Mouse (Mus musculus): ENCODE data around the gene Zswim5. TPM values are rescaled to one million over a fixed set of nuclear protein-coding genes. Genes with fewer than 3 reads are reported as not detected.
"Not testable (repeated sequence)": the region's sequence is repeated elsewhere in the genome, so short reads cannot be mapped to it uniquely, and the experiment has no call there.

Gene Zswim5
- polyA plus RNA-seq (2014; fragmentation: Nextera tagmentation; extraction: Ambion mirVana) = 5.9 and 6.0 TPM in 2 replicates

GRCm38 (mm10) chr4:116876995-116877728 is at the start of gene Zswim5:
Gene Zswim5, plus strand, starts transcription at chr4:116877376.
- H3K4me2 ChIP-seq (replicated peaks) = peak within 1 kb of the TSS; percentile 73
- DNase-seq (ENCODE audit: low spot score) = peak; percentile 88
- H3K9me3 ChIP-seq (ENCODE audit: control insufficient read depth, low read length) = no peaks in the 10 kb centered on the region
- under 1% methylated on average over 83 of the region's 104 CpGs for WGBS
- H3K4me3 ChIP-seq (replicated peaks; ENCODE audit: low read length) = peak within 1 kb of the TSS; percentile 82
- no peaks in the 10 kb centered on the region for H3K27me3 ChIP-seq (ENCODE audit: control insufficient read depth, insufficient read depth, low read length)
- H3K9ac ChIP-seq = peak within 1 kb of the TSS; percentile 97
- ATAC-seq (ENCODE audit: low FRiP score) = peak; percentile 95
- H3K4me1 ChIP-seq (replicated peaks; ENCODE audit: control insufficient read depth, insufficient read depth, low read length) = peaks cover 8% of the 10 kb centered on the region; the same call in 1 of the 2 replicates
- no peaks in the 10 kb centered on the region for H3K36me3 ChIP-seq (replicated peaks; ENCODE audit: control insufficient read depth, insufficient read depth)
- peak within 1 kb of the TSS; percentile 98 for H3K27ac ChIP-seq

- under 1% methylated on average over 4 of the region's 4 CpGs for WGBS
- Histone ChIP-seq H3K4me3 (replicated peaks; ENCODE audit: low read length) (no peak overlapping the region), H3K27me3 (ENCODE audit: control insufficient read depth, insufficient read depth, low read length) (no peaks in the 10 kb centered on the region), H3K4me2 (replicated peaks) (no peak overlapping the region), H3K27ac (no peak overlapping the region), H3K4me1 (replicated peaks; ENCODE audit: control insufficient read depth, insufficient read depth, low read length) (peaks cover 15% of the 10 kb centered on the region), H3K36me3 (replicated peaks; ENCODE audit: control insufficient read depth, insufficient read depth) (no peaks in the 10 kb centered on the region), H3K9me3 (ENCODE audit: control insufficient read depth, low read length) (no peaks in the 10 kb centered on the region), H3K9ac (peak overlapping the region; percentile 12; the same call in 1 of the 2 replicates)
- DNase-seq (ENCODE audit: low spot score) (peak; percentile 88), ATAC-seq (ENCODE audit: low FRiP score) (no peak)
Measured at GRCm38 (mm10) chr4:116827819-116828218, 49.4 kb upstream of the Zswim5 start.

GRCm38 (mm10) chr4:116829364-116830069 is 47.7 kb upstream of the Zswim5 start:
- Histone ChIP-seq H3K27ac (peak overlapping the region; percentile 67), H3K4me3 (replicated peaks; ENCODE audit: low read length) (no peak overlapping the region), H3K27me3 (ENCODE audit: control insufficient read depth, insufficient read depth, low read length) (no peaks in the 10 kb centered on the region), H3K9me3 (ENCODE audit: control insufficient read depth, low read length) (no peaks in the 10 kb centered on the region), H3K36me3 (replicated peaks; ENCODE audit: control insufficient read depth, insufficient read depth) (no peaks in the 10 kb centered on the region), H3K9ac (peak overlapping the region; percentile 53), H3K4me1 (replicated peaks; ENCODE audit: control insufficient read depth, insufficient read depth, low read length) (peaks cover 15% of the 10 kb centered on the region), H3K4me2 (replicated peaks) (no peak overlapping the region)
- WGBS = 33% methylated on average over 6 of the region's 6 CpGs
- DNase-seq (ENCODE audit: low spot score) (no peak), ATAC-seq (ENCODE audit: low FRiP score) (no peak)

GRCm38 (mm10) chr4:116830070-116830368 is 47.2 kb upstream of the Zswim5 start:
- DNase-seq (ENCODE audit: low spot score) (peak; percentile 45), ATAC-seq (ENCODE audit: low FRiP score) (0 out of 2 replicates have a peak, but pooled peaks have one; percentile 56)
- Histone ChIP-seq H3K27me3 (ENCODE audit: control insufficient read depth, insufficient read depth, low read length) (no peaks in the 10 kb centered on the region), H3K4me3 (replicated peaks; ENCODE audit: low read length) (no peak overlapping the region), H3K9me3 (ENCODE audit: control insufficient read depth, low read length) (no peaks in the 10 kb centered on the region), H3K9ac (peak overlapping the region; percentile 53), H3K27ac (peak overlapping the region; percentile 67), H3K4me2 (replicated peaks) (no peak overlapping the region), H3K36me3 (replicated peaks; ENCODE audit: control insufficient read depth, insufficient read depth) (no peaks in the 10 kb centered on the region), H3K4me1 (replicated peaks; ENCODE audit: control insufficient read depth, insufficient read depth, low read length) (peaks cover 14% of the 10 kb centered on the region)
- 8% methylated on average over 6 of the region's 6 CpGs for WGBS

GRCm38 (mm10) chr4:116838999-116839398 is 38.2 kb upstream of the Zswim5 start:
- Histone ChIP-seq H3K9ac (no peak overlapping the region), H3K9me3 (ENCODE audit: control insufficient read depth, low read length) (no peaks in the 10 kb centered on the region), H3K27me3 (ENCODE audit: control insufficient read depth, insufficient read depth, low read length) (no peaks in the 10 kb centered on the region), H3K4me1 (replicated peaks; ENCODE audit: control insufficient read depth, insufficient read depth, low read length) (no peaks in the 10 kb centered on the region), H3K36me3 (replicated peaks; ENCODE audit: control insufficient read depth, insufficient read depth) (no peaks in the 10 kb centered on the region), H3K4me3 (replicated peaks; ENCODE audit: low read length) (no peak overlapping the region), H3K4me2 (replicated peaks) (no peak overlapping the region), H3K27ac (no peak overlapping the region)
- WGBS = 18% methylated on average over 2 of the region's 2 CpGs
- DNase-seq (ENCODE audit: low spot score) = no peak
- no peak for ATAC-seq (ENCODE audit: low FRiP score)

- H3K4me3 ChIP-seq (replicated peaks; ENCODE audit: low read length); H3K9me3 ChIP-seq (ENCODE audit: control insufficient read depth, low read length); H3K4me2 ChIP-seq (replicated peaks); DNase-seq (ENCODE audit: low spot score); H3K36me3 ChIP-seq (replicated peaks; ENCODE audit: control insufficient read depth, insufficient read depth); H3K9ac ChIP-seq; H3K27ac ChIP-seq; ATAC-seq (ENCODE audit: low FRiP score); H3K27me3 ChIP-seq (ENCODE audit: control insufficient read depth, insufficient read depth, low read length); H3K4me1 ChIP-seq (replicated peaks; ENCODE audit: control insufficient read depth, insufficient read depth, low read length): not testable (repeated sequence)
- 38% methylated on average over 19 of the region's 29 CpGs for WGBS
Measured at GRCm38 (mm10) chr4:116840096-116840495, 37.1 kb upstream of the Zswim5 start.

- DNase-seq (ENCODE audit: low spot score) = no peak
- Histone ChIP-seq H3K9me3 (ENCODE audit: control insufficient read depth, low read length) (0 out of 2 replicates have a peak, but pooled peaks cover 2% of the 10 kb centered on the region), H3K4me2 (replicated peaks) (no peak overlapping the region), H3K27ac (no peak overlapping the region), H3K9ac (no peak overlapping the region), H3K27me3 (ENCODE audit: control insufficient read depth, insufficient read depth, low read length) (no peaks in the 10 kb centered on the region), H3K36me3 (replicated peaks; ENCODE audit: control insufficient read depth, insufficient read depth) (no peaks in the 10 kb centered on the region), H3K4me1 (replicated peaks; ENCODE audit: control insufficient read depth, insufficient read depth, low read length) (no peaks in the 10 kb centered on the region), H3K4me3 (replicated peaks; ENCODE audit: low read length) (no peak overlapping the region)
- WGBS = 92% methylated on average over 6 of the region's 6 CpGs
- ATAC-seq (ENCODE audit: low FRiP score) = no peak
Measured at GRCm38 (mm10) chr4:116840841-116841240, 36.3 kb upstream of the Zswim5 start.

- Histone ChIP-seq H3K4me2 (replicated peaks) (no peak overlapping the region), H3K4me3 (replicated peaks; ENCODE audit: low read length) (no peak overlapping the region), H3K27ac (no peak overlapping the region), H3K27me3 (ENCODE audit: control insufficient read depth, insufficient read depth, low read length) (no peaks in the 10 kb centered on the region), H3K4me1 (replicated peaks; ENCODE audit: control insufficient read depth, insufficient read depth, low read length) (no peaks in the 10 kb centered on the region), H3K36me3 (replicated peaks; ENCODE audit: control insufficient read depth, insufficient read depth) (no peaks in the 10 kb centered on the region), H3K9me3 (ENCODE audit: control insufficient read depth, low read length) (0 out of 2 replicates have a peak, but pooled peaks cover 2% of the 10 kb centered on the region), H3K9ac (no peak overlapping the region)
- no peak for ATAC-seq (ENCODE audit: low FRiP score)
- 95% methylated on average over 3 of the region's 3 CpGs for WGBS
- no peak for DNase-seq (ENCODE audit: low spot score)
Measured at GRCm38 (mm10) chr4:116844324-116844723, 32.9 kb upstream of the Zswim5 start.

GRCm38 (mm10) chr4:116849901-116850300 is 27.3 kb upstream of the Zswim5 start:
- Histone ChIP-seq H3K9me3 (ENCODE audit: control insufficient read depth, low read length) (no peaks in the 10 kb centered on the region), H3K4me2 (replicated peaks) (no peak overlapping the region), H3K4me3 (replicated peaks; ENCODE audit: low read length) (no peak overlapping the region), H3K4me1 (replicated peaks; ENCODE audit: control insufficient read depth, insufficient read depth, low read length) (no peaks in the 10 kb centered on the region), H3K27me3 (ENCODE audit: control insufficient read depth, insufficient read depth, low read length) (no peaks in the 10 kb centered on the region), H3K27ac (no peak overlapping the region), H3K36me3 (replicated peaks; ENCODE audit: control insufficient read depth, insufficient read depth) (no peaks in the 10 kb centered on the region), H3K9ac (no peak overlapping the region)
- 74% methylated on average over 3 of the region's 3 CpGs for whole genome bisulfite sequencing
- DNase-seq (ENCODE audit: low spot score) = no peak
- ATAC-seq (ENCODE audit: low FRiP score) = no peak

Measured in hindbrain, embryonic 14.5 days (tissue).